Mouse (Mus musculus): ENCODE measurements at regions not wholly inside any gene's neighbourhood (a gene's known extent, or its start where the extent isn't known, plus 50 kb on each side); places are given as distances from the start of the nearest gene placed in this dataset.

DNA sequence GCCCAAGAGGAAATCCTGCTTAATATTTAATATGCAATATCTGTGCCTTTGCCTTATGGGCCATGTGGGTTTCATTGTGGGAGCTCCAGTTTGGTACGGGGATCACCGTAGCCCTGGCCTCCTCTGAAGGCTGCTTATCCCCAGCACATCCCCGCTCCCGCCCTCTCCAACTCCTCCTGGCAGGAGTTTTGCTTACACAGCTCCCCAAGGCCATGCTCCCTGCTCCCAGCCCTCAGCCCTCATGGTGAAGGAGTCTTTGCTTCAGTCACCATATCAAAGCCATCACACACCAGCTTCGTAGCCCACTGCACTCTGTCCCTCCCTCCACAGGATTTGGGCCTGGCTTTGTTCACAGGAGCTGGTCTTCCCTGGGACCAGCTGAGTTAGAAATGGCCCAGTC, 142.0 kb downstream of the Cdh26 start:
- H3K4me2 ChIP-seq (replicated peaks): no peak overlapping the region
- 0 out of 2 replicates have a peak, but pooled peaks cover 5% of the 10 kb centered on the region for H3K27me3 ChIP-seq
- H3K4me3 ChIP-seq: no peak overlapping the region
- H3K36me3 ChIP-seq: no peaks in the 10 kb centered on the region
- 74% methylated on average over 5 of the region's 5 CpGs for WGBS
- no peak for ATAC-seq (ENCODE audit: low FRiP score, low read depth)
- no peaks in the 10 kb centered on the region for H3K4me1 ChIP-seq
- H3K9me3 ChIP-seq: no peaks in the 10 kb centered on the region
- H3K27ac ChIP-seq (replicated peaks): no peak overlapping the region
- H3K9ac ChIP-seq (replicated peaks): no peak overlapping the region

DNA sequence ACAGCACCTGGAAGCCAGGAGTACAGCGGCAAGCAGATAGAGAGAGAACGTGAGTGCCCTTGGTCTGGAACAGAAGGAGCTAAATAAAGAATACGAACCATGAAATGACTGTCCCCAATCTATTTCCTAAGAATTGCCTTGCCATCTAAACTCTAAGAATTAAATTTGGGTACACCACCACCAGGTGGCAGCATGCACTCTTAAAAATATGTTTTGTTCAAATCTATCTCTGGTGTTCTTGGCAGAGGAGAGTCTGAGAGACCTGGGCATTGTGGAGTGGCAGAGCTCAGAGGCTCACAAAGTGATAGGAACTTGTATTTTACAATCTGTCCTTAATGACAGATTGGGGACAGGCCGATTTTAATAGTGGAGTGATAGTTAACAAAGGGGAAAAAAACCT, 144.5 kb downstream of the Cdh26 start:
- Histone ChIP-seq H3K27me3 (0 out of 2 replicates have a peak, but pooled peaks cover 5% of the 10 kb centered on the region), H3K36me3 (no peaks in the 10 kb centered on the region), H3K27ac (replicated peaks) (no peak overlapping the region), H3K4me2 (replicated peaks) (no peak overlapping the region), H3K9me3 (no peaks in the 10 kb centered on the region), H3K4me3 (no peak overlapping the region), H3K9ac (replicated peaks) (no peak overlapping the region), H3K4me1 (no peaks in the 10 kb centered on the region)
- no peak for ATAC-seq (ENCODE audit: low FRiP score, low read depth)
- 65% methylated on average over 4 of the region's 4 CpGs for WGBS

DNA sequence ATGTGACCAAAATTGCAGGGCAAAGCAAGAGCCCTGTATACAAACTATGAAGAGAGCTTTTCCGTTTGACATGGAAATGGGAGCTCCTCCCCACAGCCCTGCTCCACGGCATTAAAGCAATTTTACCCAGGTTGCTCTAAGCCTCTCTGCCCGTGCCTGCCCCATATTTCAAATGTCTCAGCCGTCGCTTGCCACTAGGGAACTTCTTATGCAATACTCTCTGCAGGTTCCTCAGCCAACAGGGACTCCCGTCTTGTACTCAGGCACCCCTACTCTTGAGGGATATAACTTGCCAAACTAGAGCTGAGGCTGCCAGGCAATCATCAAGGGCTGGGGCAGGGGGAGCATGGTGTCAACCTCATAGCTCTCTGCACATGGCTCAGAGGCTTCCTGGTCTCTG, 145.1 kb downstream of the Cdh26 start:
- 72% methylated on average over 6 of the region's 6 CpGs for WGBS
- no peaks in the 10 kb centered on the region for H3K36me3 ChIP-seq
- no peaks in the 10 kb centered on the region for H3K9me3 ChIP-seq
- no peak for ATAC-seq (ENCODE audit: low FRiP score, low read depth)
- 0 out of 2 replicates have a peak, but pooled peaks cover 5% of the 10 kb centered on the region for H3K27me3 ChIP-seq
- no peaks in the 10 kb centered on the region for H3K4me1 ChIP-seq
- H3K4me3 ChIP-seq: no peak overlapping the region
- H3K4me2 ChIP-seq (replicated peaks): no peak overlapping the region
- no peak overlapping the region for H3K9ac ChIP-seq (replicated peaks)
- no peak overlapping the region for H3K27ac ChIP-seq (replicated peaks)

DNA sequence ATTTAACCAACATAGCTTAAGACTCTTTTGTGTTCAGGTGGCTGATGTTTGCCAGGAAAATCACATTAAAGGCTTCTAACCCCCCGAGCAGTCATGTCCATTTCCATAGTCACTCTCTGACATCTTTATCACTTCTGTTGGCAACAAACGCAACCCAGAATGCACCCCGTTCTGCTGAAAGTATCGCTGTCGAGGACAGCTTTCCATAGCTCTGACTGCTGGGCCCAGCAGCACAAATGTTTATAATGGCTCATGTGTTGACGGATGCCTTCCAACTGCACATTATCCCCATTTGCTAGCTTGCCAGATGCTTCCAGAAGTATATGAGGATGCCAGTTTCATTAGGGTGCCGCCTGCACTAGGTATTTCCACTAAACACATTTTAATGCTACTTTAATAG, 145.7 kb downstream of the Cdh26 start:
- no peak overlapping the region for H3K4me2 ChIP-seq (replicated peaks)
- no peak overlapping the region for H3K27ac ChIP-seq (replicated peaks)
- H3K9ac ChIP-seq (replicated peaks): no peak overlapping the region
- ATAC-seq (ENCODE audit: low FRiP score, low read depth): no peak
- 0 out of 2 replicates have a peak, but pooled peaks cover 5% of the 10 kb centered on the region for H3K27me3 ChIP-seq
- no peaks in the 10 kb centered on the region for H3K4me1 ChIP-seq
- no peaks in the 10 kb centered on the region for H3K36me3 ChIP-seq
- no peak overlapping the region for H3K4me3 ChIP-seq
- no peaks in the 10 kb centered on the region for H3K9me3 ChIP-seq
- 80% methylated on average over 7 of the region's 7 CpGs for WGBS

DNA sequence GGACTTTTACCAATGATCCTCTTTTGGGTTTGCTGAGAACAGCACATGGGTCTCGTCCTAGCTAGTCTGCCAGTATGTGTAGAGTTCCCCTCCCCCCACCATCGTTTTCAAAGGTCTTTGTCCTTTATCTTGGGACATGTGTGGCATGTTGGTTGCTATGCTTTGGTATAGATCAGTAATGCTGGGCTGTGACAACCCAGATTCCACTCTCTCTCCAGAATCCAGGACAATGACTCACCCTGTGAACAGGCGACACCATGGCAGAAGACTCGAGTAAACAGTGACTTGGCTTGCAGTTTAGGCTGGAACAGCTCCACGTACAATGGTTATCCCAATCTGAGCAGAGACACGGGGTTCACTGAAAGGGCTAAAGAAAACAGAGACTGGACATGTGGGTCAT, 149.2 kb downstream of the Cdh26 start:
- H3K27me3 ChIP-seq: no peaks in the 10 kb centered on the region
- H3K4me2 ChIP-seq (replicated peaks): no peak overlapping the region
- no peaks in the 10 kb centered on the region for H3K9me3 ChIP-seq
- no peak overlapping the region for H3K4me3 ChIP-seq
- no peak overlapping the region for H3K9ac ChIP-seq (replicated peaks)
- no peak for ATAC-seq (ENCODE audit: low FRiP score, low read depth)
- H3K36me3 ChIP-seq: no peaks in the 10 kb centered on the region
- H3K4me1 ChIP-seq: no peaks in the 10 kb centered on the region
- no peak overlapping the region for H3K27ac ChIP-seq (replicated peaks)
- 86% methylated on average over 6 of the region's 6 CpGs for WGBS

DNA sequence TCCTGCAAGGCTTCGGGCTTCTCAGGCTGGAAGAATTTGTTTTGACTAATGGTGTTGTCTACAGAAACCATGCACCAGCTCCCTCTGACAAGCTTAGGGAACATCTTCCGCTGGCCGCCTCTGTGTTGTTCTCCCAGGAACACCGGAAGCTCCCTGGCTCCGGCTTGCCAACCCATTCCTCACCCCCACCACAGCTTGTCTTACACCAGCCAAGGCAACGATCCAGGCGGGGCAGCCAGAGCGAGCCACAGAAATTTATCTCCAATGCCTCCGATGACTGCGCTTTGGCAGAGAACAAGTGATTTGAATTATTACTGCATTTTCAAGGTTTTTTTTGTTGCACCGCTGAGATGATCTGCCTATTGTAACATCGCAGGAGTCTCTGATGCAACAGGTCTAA, 151.0 kb downstream of the Cdh26 start:
- no peaks in the 10 kb centered on the region for H3K4me1 ChIP-seq
- no peaks in the 10 kb centered on the region for H3K9me3 ChIP-seq
- no peak overlapping the region for H3K9ac ChIP-seq (replicated peaks)
- H3K27me3 ChIP-seq: no peaks in the 10 kb centered on the region
- H3K4me2 ChIP-seq (replicated peaks): no peak overlapping the region
- H3K27ac ChIP-seq (replicated peaks): no peak overlapping the region
- no peak for ATAC-seq (ENCODE audit: low FRiP score, low read depth)
- 93% methylated on average over 12 of the region's 12 CpGs for WGBS
- no peaks in the 10 kb centered on the region for H3K36me3 ChIP-seq
- no peak overlapping the region for H3K4me3 ChIP-seq

DNA sequence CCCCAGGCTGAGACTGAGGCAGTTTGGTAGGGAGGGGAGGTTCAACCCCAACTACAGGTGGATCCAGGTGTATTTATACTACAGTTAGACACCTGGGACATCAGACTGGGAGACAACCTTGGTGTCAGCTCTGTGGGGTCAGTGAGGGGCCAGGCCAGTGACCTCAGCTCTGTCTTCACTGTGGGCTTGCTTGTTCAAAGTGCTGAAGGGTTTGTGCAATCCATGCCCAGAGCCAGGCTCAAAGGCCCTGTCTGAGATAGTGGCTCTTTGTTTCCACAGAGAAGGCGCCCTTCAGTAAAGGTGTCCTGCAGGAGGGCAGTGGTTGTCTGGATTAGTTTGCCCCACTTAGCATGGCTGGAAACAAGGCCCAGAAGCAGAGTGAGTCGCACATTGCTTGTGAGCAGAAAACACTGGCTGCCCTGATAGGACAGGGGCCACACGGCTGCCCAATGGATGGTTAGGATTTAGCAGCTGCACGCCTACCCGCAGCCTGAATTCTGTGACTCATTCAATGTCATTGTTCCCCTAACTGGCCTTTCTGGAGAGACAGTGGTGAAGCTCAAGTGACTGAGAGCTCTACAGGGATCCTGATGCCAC, 154.7 kb downstream of the Cdh26 start:
- H3K4me3 ChIP-seq: no peak overlapping the region
- H3K27ac ChIP-seq (replicated peaks): no peak overlapping the region
- no peaks in the 10 kb centered on the region for H3K36me3 ChIP-seq
- H3K9ac ChIP-seq (replicated peaks): no peak overlapping the region
- H3K4me1 ChIP-seq: peaks cover 3% of the 10 kb centered on the region; the same call in 1 of the 2 replicates
- no peak overlapping the region for H3K4me2 ChIP-seq (replicated peaks)
- WGBS: 72% methylated on average over 5 of the region's 5 CpGs
- no peaks in the 10 kb centered on the region for H3K9me3 ChIP-seq
- H3K27me3 ChIP-seq: no peaks in the 10 kb centered on the region
- ATAC-seq (ENCODE audit: low FRiP score, low read depth): no peak

DNA sequence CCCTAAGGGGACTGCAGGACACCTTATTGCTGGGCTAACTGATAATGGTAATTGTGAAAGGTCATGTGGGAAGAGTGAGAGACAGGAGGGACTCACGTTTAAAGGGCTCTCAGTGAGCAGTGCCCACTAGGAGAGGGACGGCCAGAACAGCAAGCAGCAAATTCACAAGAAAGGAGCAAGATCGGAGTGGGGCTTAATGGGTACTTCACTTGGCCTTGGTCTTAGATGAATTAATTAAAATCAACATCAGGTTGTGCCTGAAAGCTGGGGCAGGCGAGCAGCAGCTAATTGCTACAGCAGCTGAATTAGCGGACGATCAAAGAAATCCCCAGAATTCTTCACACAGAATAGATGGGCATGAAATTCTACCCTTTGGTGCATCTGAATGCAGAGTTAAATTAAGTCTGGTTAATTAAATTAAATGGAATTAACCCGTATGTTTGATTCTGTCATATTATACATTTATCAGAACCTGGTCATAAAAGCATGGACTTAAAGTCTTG, 156.9 kb downstream of the Cdh26 start:
- 69% methylated on average over 7 of the region's 7 CpGs for WGBS
- Histone ChIP-seq H3K27ac (replicated peaks) (no peak overlapping the region), H3K4me3 (no peak overlapping the region), H3K9me3 (no peaks in the 10 kb centered on the region), H3K4me1 (peaks cover 3% of the 10 kb centered on the region; the same call in 1 of the 2 replicates), H3K36me3 (no peaks in the 10 kb centered on the region), H3K9ac (replicated peaks) (no peak overlapping the region), H3K27me3 (no peaks in the 10 kb centered on the region), H3K4me2 (replicated peaks) (no peak overlapping the region)
- ATAC-seq (ENCODE audit: low FRiP score, low read depth): no peak

DNA sequence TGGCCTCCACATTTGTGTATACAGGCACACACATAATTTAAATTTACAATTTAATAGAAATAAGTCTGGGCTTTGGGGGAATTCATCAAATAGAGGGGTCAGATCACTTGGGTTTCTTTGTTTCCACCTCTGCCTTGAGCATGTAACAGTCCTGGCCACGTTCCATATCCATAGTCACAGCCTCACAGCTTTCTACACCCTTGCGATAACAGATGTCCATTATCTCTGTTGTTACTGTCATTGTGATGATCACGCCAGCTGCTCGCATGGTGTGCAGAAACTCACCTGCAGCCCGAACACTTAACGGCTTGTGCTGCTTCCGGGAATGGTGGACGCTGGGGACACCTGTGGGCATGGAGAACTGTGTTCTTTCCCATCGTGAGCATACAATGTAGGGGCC, 163.4 kb downstream of the Cdh26 start:
- Histone ChIP-seq H3K27ac (replicated peaks) (no peak overlapping the region), H3K4me1 (peaks cover 19% of the 10 kb centered on the region), H3K27me3 (no peaks in the 10 kb centered on the region), H3K36me3 (no peaks in the 10 kb centered on the region), H3K4me3 (no peak overlapping the region), H3K9me3 (no peaks in the 10 kb centered on the region), H3K4me2 (replicated peaks) (no peak overlapping the region), H3K9ac (replicated peaks) (no peak overlapping the region)
- ATAC-seq (ENCODE audit: low FRiP score, low read depth): no peak; the same call in 1 of the 2 replicates
- 83% methylated on average over 9 of the region's 9 CpGs for WGBS

DNA sequence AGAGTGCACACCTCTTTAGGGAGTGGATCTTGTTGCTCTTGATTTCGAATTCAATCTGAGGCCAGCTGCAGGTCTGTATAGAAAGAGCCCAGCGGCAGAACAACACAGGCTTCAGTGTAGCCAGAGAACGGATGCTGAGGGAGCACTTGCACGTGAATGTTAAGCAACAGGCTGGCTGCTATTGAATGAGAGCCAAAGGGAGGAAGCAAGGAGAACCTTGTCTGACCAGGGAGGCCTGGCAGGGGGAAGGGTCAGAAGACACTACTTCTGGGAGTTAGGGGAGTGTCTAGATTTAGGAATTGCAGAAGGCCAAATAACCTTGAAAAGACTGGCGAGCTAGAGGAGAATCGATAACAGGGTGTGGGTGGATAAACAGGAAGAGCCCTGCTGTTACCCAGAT, 163.8 kb downstream of the Cdh26 start:
- Histone ChIP-seq H3K4me2 (replicated peaks) (no peak overlapping the region), H3K4me1 (peaks cover 19% of the 10 kb centered on the region), H3K27ac (replicated peaks) (no peak overlapping the region), H3K27me3 (no peaks in the 10 kb centered on the region), H3K36me3 (no peaks in the 10 kb centered on the region), H3K9me3 (no peaks in the 10 kb centered on the region), H3K9ac (replicated peaks) (peak overlapping the region; percentile 7; the same call in 1 of the 2 replicates), H3K4me3 (no peak overlapping the region)
- WGBS: 44% methylated on average over 6 of the region's 6 CpGs
- no peak; the same call in 1 of the 2 replicates for ATAC-seq (ENCODE audit: low FRiP score, low read depth)

DNA sequence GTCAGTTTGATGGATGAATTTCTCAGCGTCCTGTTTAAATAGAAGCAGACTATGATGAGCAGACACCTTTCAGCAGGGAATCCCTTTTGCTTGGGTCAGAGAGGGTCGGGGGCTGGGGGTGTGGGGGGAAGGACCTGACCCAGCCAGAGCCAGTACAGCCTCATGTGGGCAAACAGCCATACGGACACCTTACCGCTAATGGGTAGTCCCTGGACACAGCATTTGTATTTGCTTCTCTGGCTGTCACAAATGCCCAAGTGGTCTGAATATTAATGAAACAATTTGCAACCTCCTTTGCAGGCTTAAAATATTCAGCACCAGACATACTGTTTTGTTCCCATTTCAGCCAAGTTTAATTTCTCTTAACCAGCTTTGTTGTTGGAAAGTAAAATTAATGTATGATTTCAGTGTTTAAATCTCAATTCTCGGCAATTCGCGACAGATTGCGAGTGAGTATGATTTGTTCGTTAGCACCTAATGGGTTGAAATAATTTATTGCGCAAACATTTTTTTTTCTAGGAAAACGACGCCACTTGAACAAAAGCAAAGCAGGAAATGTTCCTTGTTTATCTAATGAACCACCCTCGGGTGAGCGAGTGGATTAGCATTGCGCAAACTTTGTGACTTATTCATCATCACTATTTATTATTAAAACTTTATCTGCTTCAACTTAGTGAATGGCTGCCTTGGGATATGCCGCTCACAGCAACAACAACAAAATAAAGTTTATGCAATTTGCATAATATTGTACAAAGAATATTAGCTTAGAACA, 166.2 kb downstream of the Cdh26 start:
- no peak overlapping the region for H3K27ac ChIP-seq (replicated peaks)
- H3K4me2 ChIP-seq (replicated peaks): no peak overlapping the region
- no peaks in the 10 kb centered on the region for H3K9me3 ChIP-seq
- ATAC-seq (ENCODE audit: low FRiP score, low read depth): 0 out of 2 replicates have a peak, but pooled peaks have one; percentile 42
- H3K4me3 ChIP-seq: no peak overlapping the region
- H3K36me3 ChIP-seq: no peaks in the 10 kb centered on the region
- H3K9ac ChIP-seq (replicated peaks): no peak overlapping the region
- H3K4me1 ChIP-seq: peaks cover 19% of the 10 kb centered on the region
- 72% methylated on average over 16 of the region's 16 CpGs for WGBS
- H3K27me3 ChIP-seq: no peaks in the 10 kb centered on the region

DNA sequence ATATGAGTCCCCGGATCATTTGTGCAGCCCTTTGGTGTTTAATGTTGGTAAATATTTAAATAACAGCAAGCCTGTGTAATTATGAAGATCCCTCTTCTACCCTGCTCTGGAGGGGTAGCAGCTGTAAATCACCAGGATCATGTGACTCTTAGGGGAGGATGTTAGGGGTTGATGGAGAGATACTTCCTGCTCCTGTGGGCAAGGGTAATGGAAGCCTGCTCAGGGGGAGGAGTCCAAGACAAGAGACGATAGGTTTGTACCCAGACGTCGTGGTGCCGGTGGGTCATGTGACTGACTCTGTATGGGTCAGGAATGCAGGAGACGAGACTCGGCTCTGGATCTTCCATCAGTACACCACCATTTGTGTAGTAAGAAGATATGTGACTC, 166.7 kb downstream of the Cdh26 start:
- H3K9me3 ChIP-seq: no peaks in the 10 kb centered on the region
- no peak overlapping the region for H3K4me2 ChIP-seq (replicated peaks)
- no peaks in the 10 kb centered on the region for H3K27me3 ChIP-seq
- no peak overlapping the region for H3K9ac ChIP-seq (replicated peaks)
- peaks cover 19% of the 10 kb centered on the region for H3K4me1 ChIP-seq
- 0 out of 2 replicates have a peak, but pooled peaks have one; percentile 28 for ATAC-seq (ENCODE audit: low FRiP score, low read depth)
- no peak overlapping the region for H3K4me3 ChIP-seq
- H3K27ac ChIP-seq (replicated peaks): no peak overlapping the region
- WGBS: 79% methylated on average over 7 of the region's 7 CpGs
- no peaks in the 10 kb centered on the region for H3K36me3 ChIP-seq

Measured in midbrain, embryonic 12.5 days (tissue).